Mouse (Mus musculus) kidney, embryonic 16.5 days (tissue): ENCODE data around the gene Xpo4. TPM values are rescaled to one million over a fixed set of nuclear protein-coding genes. Genes with fewer than 3 reads are reported as not detected.

Experiments used
- ATAC-seq: fragments of 200-750 bp; cut with Nextera tagmentation; 2 replicates; pipeline ENCODE4 v1.8.0; 2017; ENCODE audit warnings: moderate TSS enrichment; ENCODE audit not compliant: low FRiP score, low TSS enrichment
- H3K27ac ChIP-seq: fragments of 300-500 bp; sonication (generic); 2 replicates; pipeline ENCODE4 v1.5.1; 2014; ENCODE audit warnings: low read length
- H3K27me3 ChIP-seq: fragments of 300-500 bp; sonication (generic); 2 replicates; pipeline ENCODE4 v1.6.1; 2014; ENCODE audit warnings: low read length, control low read depth, mixed read lengths; ENCODE audit not compliant: insufficient read depth
- H3K36me3 ChIP-seq: fragments of 300-500 bp; sonication (generic); 2 replicates; pipeline ENCODE4 v1.6.1; 2014; ENCODE audit warnings: low read length, control low read depth, mixed read lengths; ENCODE audit not compliant: insufficient read depth
- H3K4me1 ChIP-seq: fragments of 300-500 bp; sonication (generic); 2 replicates; pipeline ENCODE4 v1.6.1; 2014; ENCODE audit warnings: low read length, control low read depth, mixed read lengths; ENCODE audit not compliant: insufficient read depth
- H3K4me2 ChIP-seq: fragments of 300-500 bp; sonication (generic); replicated peaks from 2 replicates; pipeline ENCODE4 v1.6.1; 2014; ENCODE audit warnings: low read depth, low read length
- H3K4me3 ChIP-seq: fragments of 300-500 bp; sonication (generic); 2 replicates; pipeline ENCODE4 v1.5.1; 2014; ENCODE audit warnings: mild to moderate bottlenecking, low read length
- H3K9ac ChIP-seq: fragments of 300-500 bp; sonication (generic); replicated peaks from 2 replicates; pipeline ENCODE4 v1.6.1; 2014; ENCODE audit warnings: low read length
- H3K9me3 ChIP-seq: fragments of 300-500 bp; sonication (generic); 2 replicates; pipeline ENCODE4 v1.6.1; 2016; ENCODE audit warnings: low read length, control low read depth
- WGBS: fragments of 180-500 bp; shearing (Covaris S2); extraction: QIAGEN DNeasy Blood & Tissue Kit; methylation state at CpG from one replicate; pipeline ENCODE4 v1.1.7; 2014; 5-methylcytosine and 5-hydroxymethylcytosine counted together
- polyA plus RNA-seq: library from polyadenylated mRNA; unstranded; fragments of >200 nt; fragmentation: Nextera tagmentation; extraction: Ambion mirVana; gene quantifications from 2 replicates; pipeline ENCODE4 v1.2.1, GENCODE M21; 2015

Gene Xpo4
- polyA plus RNA-seq = 19.8 and 24.3 TPM in 2 replicates

DNA sequence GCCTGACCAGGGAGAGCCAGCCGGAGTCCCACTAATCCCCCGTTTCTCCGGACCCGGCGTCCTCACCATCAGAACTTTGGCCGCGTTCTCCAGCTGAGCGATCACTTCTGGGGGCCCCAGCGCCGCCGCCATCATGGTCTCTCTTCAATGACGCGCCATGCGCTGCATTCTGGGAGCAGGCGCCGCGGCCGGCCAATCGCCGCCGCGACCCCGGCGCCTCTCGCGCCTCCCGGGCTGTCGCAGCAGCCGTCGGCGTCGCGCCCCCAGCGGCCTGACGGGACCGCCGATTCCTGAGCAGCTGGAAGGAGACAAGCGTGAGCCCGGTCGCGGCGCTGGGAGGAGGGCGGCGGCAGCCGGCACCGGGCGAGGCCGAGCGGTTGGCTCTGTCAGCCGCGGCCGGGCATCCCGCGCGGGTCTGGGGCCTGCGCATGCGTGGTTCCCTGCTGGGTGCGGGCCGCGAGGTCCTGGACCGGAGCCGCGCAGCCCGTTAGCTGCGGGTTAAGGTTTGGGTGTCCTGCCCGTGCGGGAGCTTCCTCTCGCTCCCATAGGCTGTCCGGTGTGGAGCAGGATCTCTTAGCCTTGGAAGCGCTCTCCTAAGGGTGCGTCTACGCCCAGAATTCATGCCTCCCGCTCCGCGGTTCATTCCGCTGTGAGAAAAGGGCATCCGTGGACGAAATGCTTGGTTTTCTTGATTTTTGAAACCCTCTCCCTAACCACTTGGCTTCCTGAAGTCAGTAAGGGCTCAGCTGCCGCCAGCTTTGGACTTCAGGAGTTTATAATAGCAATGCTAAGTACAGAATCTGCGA, at the start of gene Xpo4:
Xpo4 (minus strand) TSS at position 609 of the 806 bp plus-strand sequence.
- Histone ChIP-seq H3K27ac (peak within 1 kb of the TSS; percentile 88), H3K9me3 (no peaks in the 10 kb centered on the region), H3K9ac (peak within 1 kb of the TSS; percentile 90), H3K4me1 (peaks cover 15% of the 10 kb centered on the region), H3K4me2 (peak within 1 kb of the TSS; percentile 77), H3K4me3 (peak within 1 kb of the TSS; percentile 78), H3K27me3 (no peaks in the 10 kb centered on the region), H3K36me3 (no peaks in the 10 kb centered on the region)
- under 1% methylated on average over 65 of the region's 80 CpGs for WGBS
- peak; percentile 95 for ATAC-seq

DNA sequence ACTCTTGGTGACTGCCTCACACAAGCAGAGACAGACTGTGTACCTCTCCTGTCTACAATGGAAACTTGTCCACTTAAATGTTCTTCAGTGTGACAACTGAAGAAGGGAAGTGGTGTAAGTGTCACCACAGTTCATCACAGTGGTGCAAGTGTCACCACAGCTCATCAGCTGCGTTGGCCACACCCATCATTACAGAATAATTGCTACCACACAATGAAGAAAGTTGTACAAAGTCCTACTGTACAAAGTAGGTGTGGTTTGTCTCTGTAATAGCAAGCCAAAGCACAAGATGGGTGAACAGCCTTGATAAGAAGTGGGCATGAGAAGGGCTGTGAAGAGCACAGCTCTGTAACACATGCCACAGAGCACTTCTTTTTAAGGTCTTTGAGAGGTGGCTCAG, 47.7 kb upstream of the Xpo4 start:
- no peak overlapping the region for H3K9ac ChIP-seq
- no peak overlapping the region for H3K27ac ChIP-seq
- no peak overlapping the region for H3K4me2 ChIP-seq
- H3K4me1 ChIP-seq = peaks cover 10% of the 10 kb centered on the region
- no peaks in the 10 kb centered on the region for H3K9me3 ChIP-seq
- H3K27me3 ChIP-seq = no peaks in the 10 kb centered on the region
- ATAC-seq = no peak
- WGBS = 88% methylated on average over 1 of the region's 1 CpGs
- peaks cover 3% of the 10 kb centered on the region for H3K36me3 ChIP-seq
- H3K4me3 ChIP-seq = no peak overlapping the region

DNA sequence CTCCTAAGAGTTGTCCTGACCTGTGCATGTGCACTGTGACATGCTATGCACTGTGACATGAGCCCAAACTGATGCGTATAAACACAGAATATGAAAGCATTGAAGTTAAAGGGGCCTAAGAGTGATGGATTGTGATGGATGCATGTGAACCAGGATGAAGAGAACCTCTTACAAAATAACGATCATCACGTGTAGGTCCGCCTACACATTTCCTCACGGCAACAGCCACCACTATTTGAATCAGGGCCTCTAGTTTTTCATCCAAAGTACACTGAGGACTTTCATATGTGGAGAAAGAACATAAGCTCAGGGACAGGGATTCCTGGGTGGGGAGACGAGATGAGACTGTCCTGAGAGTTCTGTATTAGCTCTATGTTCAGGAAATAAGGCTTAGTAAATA, 45.8 kb upstream of the Xpo4 start:
- 79% methylated on average over 6 of the region's 6 CpGs for WGBS
- Histone ChIP-seq H3K4me2 (no peak overlapping the region), H3K4me3 (no peak overlapping the region), H3K36me3 (peaks cover 3% of the 10 kb centered on the region; the same call in 1 of the 2 replicates), H3K9me3 (no peaks in the 10 kb centered on the region), H3K27me3 (no peaks in the 10 kb centered on the region), H3K4me1 (peaks cover 19% of the 10 kb centered on the region), H3K9ac (no peak overlapping the region), H3K27ac (no peak overlapping the region)
- no peak for ATAC-seq

DNA sequence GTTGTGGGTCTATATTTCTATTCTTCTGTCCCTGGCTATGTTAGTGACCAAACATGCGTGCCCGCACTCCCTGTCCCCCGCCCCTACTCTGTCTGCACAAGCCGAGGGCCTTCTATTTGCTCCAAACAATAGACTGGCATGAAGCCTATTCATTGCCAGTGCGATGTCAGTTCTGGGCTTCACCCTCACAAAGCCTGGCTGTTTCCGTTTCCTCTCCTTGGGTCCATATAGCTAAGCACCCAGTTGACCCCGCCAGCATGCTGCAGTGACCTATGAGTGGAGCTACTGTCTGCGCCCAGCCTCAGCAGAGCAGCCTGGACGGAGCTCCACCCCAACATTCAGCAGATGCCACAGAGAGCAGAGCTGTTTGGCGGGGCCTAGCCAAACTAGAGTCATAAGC, 43.9 kb upstream of the Xpo4 start:
- Histone ChIP-seq H3K4me1 (peaks cover 19% of the 10 kb centered on the region), H3K36me3 (0 out of 2 replicates have a peak, but pooled peaks cover 7% of the 10 kb centered on the region), H3K27me3 (no peaks in the 10 kb centered on the region), H3K9me3 (no peaks in the 10 kb centered on the region), H3K9ac (no peak overlapping the region), H3K4me3 (no peak overlapping the region), H3K4me2 (no peak overlapping the region), H3K27ac (no peak overlapping the region; the same call in 1 of the 2 replicates)
- WGBS = 69% methylated on average over 10 of the region's 10 CpGs
- ATAC-seq = peak; percentile 50; the same call in 1 of the 2 replicates

DNA sequence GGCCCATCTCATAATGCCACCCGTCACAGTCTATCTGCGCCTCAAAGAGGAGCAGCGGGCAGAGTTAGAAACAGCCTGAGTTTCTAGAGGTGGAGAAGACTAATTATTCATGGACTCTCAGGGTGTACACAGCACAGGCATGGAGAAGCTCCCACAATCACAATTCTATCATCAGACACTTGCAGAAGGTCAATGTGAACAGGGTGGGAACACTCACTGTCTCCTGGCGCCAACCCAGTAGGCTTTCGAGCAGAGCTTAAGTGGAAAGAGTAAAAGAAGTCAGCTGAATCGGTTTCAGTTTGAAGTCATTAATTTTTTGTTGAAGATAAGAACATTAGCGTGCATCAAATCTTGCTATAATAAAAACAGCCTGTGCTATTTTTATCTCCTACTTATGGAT, 43.4 kb upstream of the Xpo4 start:
- 77% methylated on average over 7 of the region's 7 CpGs for WGBS
- H3K9ac ChIP-seq = no peak overlapping the region
- peaks cover 19% of the 10 kb centered on the region for H3K4me1 ChIP-seq
- H3K4me2 ChIP-seq = no peak overlapping the region
- no peak overlapping the region for H3K4me3 ChIP-seq
- H3K27ac ChIP-seq = no peak overlapping the region; the same call in 1 of the 2 replicates
- H3K27me3 ChIP-seq = no peaks in the 10 kb centered on the region
- no peaks in the 10 kb centered on the region for H3K9me3 ChIP-seq
- ATAC-seq = no peak
- 0 out of 2 replicates have a peak, but pooled peaks cover 7% of the 10 kb centered on the region for H3K36me3 ChIP-seq

DNA sequence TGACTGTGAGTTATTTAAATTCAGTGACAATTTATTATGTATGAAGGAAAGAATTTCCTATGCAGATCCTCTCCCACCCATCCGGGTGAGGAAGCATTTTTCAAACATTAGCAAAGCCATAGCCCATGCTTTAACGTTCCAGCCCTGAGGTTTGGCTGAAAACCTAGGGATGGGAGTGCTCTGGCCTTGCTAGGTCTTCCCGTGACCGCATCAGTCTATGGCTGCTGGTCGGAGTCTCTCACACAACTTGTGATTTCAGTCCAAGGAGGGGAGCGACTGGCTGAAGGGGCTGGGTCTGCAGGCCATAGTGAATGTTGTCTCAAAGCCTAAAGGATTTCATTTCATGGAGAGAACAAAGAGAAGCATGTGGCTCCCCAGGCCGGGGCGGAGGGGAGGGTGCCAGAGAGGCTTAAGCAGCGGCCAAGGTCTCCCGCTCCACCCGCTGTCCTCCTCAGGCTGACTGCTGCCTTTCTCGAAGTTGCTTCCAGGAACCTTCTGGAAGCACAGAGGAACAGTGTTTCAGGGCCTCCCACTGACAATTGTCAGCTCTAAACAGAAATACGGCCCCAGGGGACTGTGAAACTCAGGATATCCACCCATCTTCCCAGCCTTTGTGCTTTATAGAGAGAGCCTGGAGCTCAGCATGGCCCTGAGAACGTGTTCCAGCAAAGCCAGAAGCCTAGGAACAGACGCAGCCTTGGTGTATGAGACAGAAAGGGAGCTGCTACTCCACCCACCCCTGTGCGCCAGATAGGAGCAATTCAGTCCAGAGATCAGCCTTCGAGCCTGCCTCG, 42.1 kb upstream of the Xpo4 start:
- no peak overlapping the region; the same call in 1 of the 2 replicates for H3K9ac ChIP-seq
- peak overlapping the region; percentile 83 for H3K27ac ChIP-seq
- H3K4me3 ChIP-seq = no peak overlapping the region
- H3K27me3 ChIP-seq = no peaks in the 10 kb centered on the region
- 58% methylated on average over 18 of the region's 18 CpGs for WGBS
- H3K36me3 ChIP-seq = peaks cover 14% of the 10 kb centered on the region; the same call in 1 of the 2 replicates
- peaks cover 19% of the 10 kb centered on the region for H3K4me1 ChIP-seq
- H3K4me2 ChIP-seq = no peak overlapping the region
- no peaks in the 10 kb centered on the region for H3K9me3 ChIP-seq
- ATAC-seq = peak; percentile 20; the same call in 1 of the 2 replicates

DNA sequence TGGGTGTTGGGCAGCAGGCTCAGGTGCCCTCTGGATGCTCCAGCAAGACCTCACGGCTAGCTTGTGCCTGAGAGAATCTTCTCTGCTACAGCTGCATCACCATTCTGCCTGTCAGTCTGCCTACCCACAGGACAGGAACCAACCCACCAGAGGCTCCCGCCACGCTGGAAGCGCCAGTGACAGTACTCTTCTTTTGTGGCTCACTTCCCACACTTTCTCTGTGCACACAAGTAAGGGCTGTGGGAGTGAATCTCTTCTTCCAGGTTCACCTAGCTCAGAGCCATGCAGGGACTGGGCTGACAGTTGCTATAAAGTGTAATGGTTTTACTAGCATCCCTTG, 41.5 kb upstream of the Xpo4 start:
- ATAC-seq = no peak
- H3K27ac ChIP-seq = peak overlapping the region; percentile 83
- H3K9me3 ChIP-seq = no peaks in the 10 kb centered on the region
- H3K4me2 ChIP-seq = no peak overlapping the region
- H3K4me1 ChIP-seq = peaks cover 19% of the 10 kb centered on the region
- no peak overlapping the region for H3K4me3 ChIP-seq
- no peaks in the 10 kb centered on the region for H3K27me3 ChIP-seq
- H3K9ac ChIP-seq = no peak overlapping the region
- WGBS = 85% methylated on average over 4 of the region's 4 CpGs
- peaks cover 14% of the 10 kb centered on the region; the same call in 1 of the 2 replicates for H3K36me3 ChIP-seq

DNA sequence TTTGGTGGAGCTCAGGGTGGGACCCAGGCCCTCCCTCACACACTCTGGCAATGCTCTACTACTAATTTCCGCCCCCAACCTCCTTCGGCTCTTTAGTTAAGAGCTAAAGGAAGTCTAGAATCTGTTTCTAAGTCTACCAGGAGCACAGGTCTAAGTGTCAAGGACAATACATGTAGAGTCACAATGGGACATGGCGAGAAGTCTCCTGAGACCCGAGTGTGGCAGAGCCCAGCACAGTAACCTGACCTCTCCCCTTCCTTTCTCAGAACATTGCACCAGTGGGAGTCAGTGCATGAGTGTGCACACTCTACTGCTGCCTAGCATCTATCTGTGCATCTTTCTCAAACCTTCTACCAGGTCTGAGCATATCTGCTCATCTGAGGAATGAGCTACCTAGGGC, 40.5 kb upstream of the Xpo4 start:
- Histone ChIP-seq H3K27me3 (no peaks in the 10 kb centered on the region), H3K36me3 (peaks cover 14% of the 10 kb centered on the region; the same call in 1 of the 2 replicates), H3K27ac (no peak overlapping the region), H3K9ac (no peak overlapping the region), H3K4me3 (no peak overlapping the region), H3K4me2 (no peak overlapping the region), H3K4me1 (peaks cover 13% of the 10 kb centered on the region), H3K9me3 (no peaks in the 10 kb centered on the region)
- 76% methylated on average over 4 of the region's 4 CpGs for WGBS
- ATAC-seq = no peak

DNA sequence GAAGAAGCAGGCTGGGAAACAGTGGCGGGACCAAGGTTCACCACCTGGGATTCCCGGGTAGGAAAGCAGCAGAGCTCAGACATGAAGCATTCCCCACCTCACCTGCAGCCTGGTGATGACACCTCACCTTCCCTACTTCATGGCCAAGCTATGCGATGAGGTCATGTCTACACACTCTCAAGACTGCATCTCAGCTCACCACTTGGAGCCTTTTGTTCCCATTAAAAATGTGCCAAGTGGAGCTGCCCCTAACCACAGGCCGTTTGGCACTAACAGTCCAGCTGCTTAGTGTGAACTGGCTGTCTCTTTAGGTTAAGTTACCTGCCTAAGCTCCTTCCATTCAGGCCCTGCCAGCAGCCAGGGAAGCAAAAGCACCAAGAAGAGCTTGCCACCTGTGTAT, 39.8 kb upstream of the Xpo4 start:
- no peaks in the 10 kb centered on the region for H3K9me3 ChIP-seq
- peaks cover 13% of the 10 kb centered on the region for H3K4me1 ChIP-seq
- H3K9ac ChIP-seq = no peak overlapping the region
- H3K27ac ChIP-seq = no peak overlapping the region
- WGBS = 80% methylated on average over 4 of the region's 4 CpGs
- H3K36me3 ChIP-seq = peaks cover 18% of the 10 kb centered on the region
- no peak for ATAC-seq
- no peak overlapping the region for H3K4me3 ChIP-seq
- H3K27me3 ChIP-seq = no peaks in the 10 kb centered on the region
- no peak overlapping the region for H3K4me2 ChIP-seq
